Mouse (Mus musculus): ENCODE data around the gene Creb1.
"Not testable (repeated sequence)": the region's sequence is repeated elsewhere in the genome, so short reads cannot be mapped to it uniquely, and the experiment has no call there.

The Creb1 gene

GRCm38 (mm10) chr1:64617715-64617984, 85.2 kb downstream of the Creb1 start:
- in situ Hi-C loops (cut with MseI, MboI): loop anchor here in 1 of 2 experiments (10.0 kb wide), 1 partner anchor 87 kb away; no protein-coding TSS in a partner anchor

- in situ Hi-C loops (cut with MseI, MboI): loop anchor here in 1 of 2 experiments (10.0 kb wide), 1 partner anchor 87 kb away; no protein-coding TSS in a partner anchor
These were observed 85.8 kb downstream of the Creb1 start for GRCm38 (mm10) chr1:64618226-64618625.

- in situ Hi-C loops (cut with MseI, MboI): loop anchor here in 1 of 2 experiments (5.0 kb wide), 1 partner anchor 86 kb away; no protein-coding TSS in a partner anchor
These were observed 88.7 kb downstream of the Creb1 start for GRCm38 (mm10) chr1:64621116-64621515.

- in situ Hi-C loops (cut with MseI, MboI): loop anchor here in 1 of 2 experiments (5.0 kb wide), 1 partner anchor 84 kb away; no protein-coding TSS in a partner anchor
These were observed 91.4 kb downstream of the Creb1 start for GRCm38 (mm10) chr1:64623558-64624435.

GRCm38 (mm10) chr1:64625214-64625613, 92.8 kb downstream of the Creb1 start:
- in situ Hi-C loops (cut with MseI, MboI): no loop called here

GRCm38 (mm10) chr1:64631526-64631925, 99.1 kb downstream of the Creb1 start:
- in situ Hi-C loops (cut with MseI, MboI): no loop called here

GRCm38 (mm10) chr1:64633237-64633636, 100.8 kb downstream of the Creb1 start:
- in situ Hi-C loops (cut with MseI, MboI): no loop called here

GRCm38 (mm10) chr1:64635624-64636023, 103.2 kb downstream of the Creb1 start:
- in situ Hi-C loops (cut with MseI, MboI): no loop called here

- in situ Hi-C loops (cut with MseI, MboI): no loop called here
These were observed 106.8 kb downstream of the Creb1 start for GRCm38 (mm10) chr1:64639279-64639678.

- in situ Hi-C loops (cut with MseI, MboI): no loop called here
These were observed 108.6 kb downstream of the Creb1 start for GRCm38 (mm10) chr1:64641069-64641468.

GRCm38 (mm10) chr1:64642541-64642940, 110.1 kb downstream of the Creb1 start:
- in situ Hi-C loops (cut with MseI, MboI): not testable (repeated sequence)

GRCm38 (mm10) chr1:64644513-64644912, 112.1 kb downstream of the Creb1 start:
- in situ Hi-C loops (cut with MseI, MboI): no loop called here

- in situ Hi-C loops (cut with MseI, MboI): no loop called here
These were observed 117.1 kb downstream of the Creb1 start for GRCm38 (mm10) chr1:64649362-64650124.

- in situ Hi-C loops (cut with MseI, MboI): no loop called here
These were observed 121.3 kb downstream of the Creb1 start for GRCm38 (mm10) chr1:64653701-64654100.
